Mouse (Mus musculus) cerebellum, adult 2 months (tissue): ENCODE results near the gene Arhgef3.

Source experiments
- CTCF ChIP-seq: fragments of 200-500 bp; IDR thresholded peaks from 2 replicates; pipeline ENCODE4 v1.5.1; 2011; ENCODE audit warnings: low read depth, mild to moderate bottlenecking, control low read depth, low read length, moderate library complexity, borderline replicate concordance; ENCODE audit not compliant: insufficient read depth
- POLR2A ChIP-seq: fragments of 200-500 bp; IDR thresholded peaks from 2 replicates; pipeline ENCODE4 v1.6.1; 2011; ENCODE audit warnings: low read length, control low read depth, borderline replicate concordance; ENCODE audit not compliant: insufficient read depth

DNA sequence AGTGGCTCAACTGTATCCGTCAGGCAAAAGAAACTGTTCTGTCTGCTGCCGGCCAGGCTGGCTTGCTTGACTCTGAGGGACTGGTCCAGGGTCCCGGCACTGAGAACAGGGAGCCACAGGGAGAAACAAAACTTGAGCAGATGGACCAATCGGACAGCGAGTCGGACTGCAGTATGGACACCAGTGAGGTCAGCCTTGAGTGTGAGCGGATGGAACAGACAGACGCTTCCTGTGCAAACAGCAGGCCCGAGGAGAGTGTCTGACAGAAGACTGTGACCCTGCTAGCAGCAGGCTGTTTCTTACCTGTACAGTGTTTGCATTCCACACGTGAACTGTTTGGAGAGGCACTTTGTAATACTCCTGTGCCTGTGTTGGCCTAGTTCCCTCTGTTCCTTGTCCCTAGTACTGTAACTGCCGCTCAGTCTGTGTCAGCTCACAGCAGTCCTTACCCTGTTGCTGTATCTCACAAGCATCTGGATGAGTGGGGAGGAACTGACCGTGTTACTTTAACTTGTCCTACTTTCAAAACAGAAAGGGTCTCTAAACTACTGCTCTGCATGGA is 287.1 kb downstream of the Arhgef3 start:
- no peak for TF ChIP-seq CTCF
- no peak for TF ChIP-seq POLR2A
